Mouse (Mus musculus) MEL (cell line): ENCODE results near the gene Lamb3. TPM values are rescaled to one million over a fixed set of nuclear protein-coding genes. Genes with fewer than 3 reads are reported as not detected.
A peak's percentile ranks its signal among the peaks of the same experiment; 100 is the strongest.

Experiments used
- DNase-seq: peaks from one replicate; pipeline ENCODE4 v3.0.0; 2011; ENCODE audit warnings: low read depth, low spot score
- H3K27ac ChIP-seq: 2 replicates; pipeline ENCODE4 v1.5.1; 2012; ENCODE audit warnings: low read depth, mild to moderate bottlenecking, control low read depth, low read length, moderate library complexity; ENCODE audit not compliant: control insufficient read depth
- H3K27me3 ChIP-seq, 2 experiments: fragments of 150-350 bp in 1 of 2; sonication (generic) in 1 of 2; 2 replicates each; pipeline ENCODE4 v1.6.1; 2012; ENCODE audit warnings: low read length in 2 of 2, mild to moderate bottlenecking in 2 of 2, improper control_type of control experiment in 1 of 2, moderate library complexity in 1 of 2; ENCODE audit not compliant: insufficient read depth in 2 of 2, control insufficient read depth in 1 of 2
- H3K36me3 ChIP-seq, 2 experiments: 2 replicates each; pipeline ENCODE4 v1.6.1; 2012 to 2014; ENCODE audit warnings: low read length in 2 of 2, improper control_type of control experiment in 1 of 2, inconsistent platforms in 1 of 2, mild to moderate bottlenecking in 1 of 2; ENCODE audit not compliant: insufficient read depth in 2 of 2, control insufficient read depth in 1 of 2
- H3K4me1 ChIP-seq, 2 experiments: fragments of 150-350 bp in 1 of 2; sonication (generic) in 1 of 2; 2 replicates each; pipeline ENCODE4 v1.6.1; 2012; ENCODE audit warnings: low read length in 2 of 2, improper control_type of control experiment in 1 of 2, mild to moderate bottlenecking in 1 of 2; ENCODE audit not compliant: insufficient read depth in 2 of 2, control insufficient read depth in 1 of 2
- H3K4me3 ChIP-seq, 2 experiments: fragments of 150-350 bp in 1 of 2; sonication (generic) in 1 of 2; 2 replicates each; pipeline ENCODE4 v1.5.1; 2012; ENCODE audit warnings: low read depth in 2 of 2, low read length in 2 of 2, mild to moderate bottlenecking in 2 of 2, moderate library complexity in 2 of 2, control low read depth in 1 of 2, improper control_type of control experiment in 1 of 2; ENCODE audit not compliant: control insufficient read depth in 1 of 2, insufficient read depth in 1 of 2
- H3K79me2 ChIP-seq: 2 replicates; pipeline ENCODE4 v1.6.1; 2012; ENCODE audit warnings: mild to moderate bottlenecking, low read length, moderate library complexity; ENCODE audit not compliant: control insufficient read depth, poor library complexity, insufficient read depth
- H3K9ac ChIP-seq: 2 replicates; pipeline ENCODE4 v1.6.1; 2012; ENCODE audit warnings: low read depth, mild to moderate bottlenecking, control low read depth, low read length, moderate library complexity; ENCODE audit not compliant: control insufficient read depth, poor library complexity, severe bottlenecking
- H3K9me3 ChIP-seq: fragments of 150-350 bp; sonication (generic); replicated peaks from 2 replicates; pipeline ENCODE4 v1.6.1; 2012; ENCODE audit warnings: mild to moderate bottlenecking, low read length, improper control_type of control experiment, moderate library complexity; ENCODE audit not compliant: insufficient read depth
- CTCF ChIP-seq, 3 experiments: IDR thresholded peaks in 2 of 3; conservative IDR thresholded peaks in 1 of 3; 2 replicates each; pipeline ENCODE4 v1.5.1; 2011 to 2012; ENCODE audit warnings: low read length in 3 of 3, low read depth in 2 of 3, mild to moderate bottlenecking in 2 of 3, improper control_type of control experiment in 1 of 3, inconsistent platforms in 1 of 3, mixed read lengths in 1 of 3, moderate library complexity in 1 of 3; ENCODE audit not compliant: control insufficient read depth in 1 of 3, insufficient read depth in 1 of 3, poor library complexity in 1 of 3, severe bottlenecking in 1 of 3
- E2F4 ChIP-seq: IDR thresholded peaks from 2 replicates; pipeline ENCODE4 v1.6.1; 2011; ENCODE audit warnings: low read depth, low read length, improper control_type of control experiment, borderline replicate concordance
- MAFK ChIP-seq: IDR thresholded peaks from 2 replicates; pipeline ENCODE4 v1.6.1; 2011; ENCODE audit warnings: low read depth, mild to moderate bottlenecking, low read length, improper control_type of control experiment, borderline replicate concordance
- MAZ ChIP-seq: IDR thresholded peaks from 2 replicates; pipeline ENCODE4 v1.6.1; 2012; ENCODE audit warnings: low read depth, mild to moderate bottlenecking, inconsistent platforms, low read length, improper control_type of control experiment
- MEF2A ChIP-seq: IDR thresholded peaks from 2 replicates; pipeline ENCODE4 v1.6.1; 2014; ENCODE audit warnings: low read depth, mild to moderate bottlenecking, inconsistent platforms, low read length, improper control_type of control experiment; ENCODE audit not compliant: poor library complexity, insufficient replicate concordance, severe bottlenecking; ENCODE audit errors: extremely low read depth
- MYC ChIP-seq: IDR thresholded peaks from 2 replicates; pipeline ENCODE4 v1.6.1; 2011; ENCODE audit warnings: low read depth, mild to moderate bottlenecking, low read length, improper control_type of control experiment, moderate library complexity
- NRF1 ChIP-seq: IDR thresholded peaks from 2 replicates; pipeline ENCODE4 v1.6.1; 2014; ENCODE audit warnings: low read depth, mild to moderate bottlenecking, inconsistent platforms, low read length, improper control_type of control experiment, moderate library complexity; ENCODE audit not compliant: poor library complexity, insufficient read depth, severe bottlenecking
- POLR2A ChIP-seq, 2 experiments: IDR thresholded peaks; 2 replicates each; pipeline ENCODE4 v1.6.1; 2011 to 2012; ENCODE audit warnings: low read length in 2 of 2, mild to moderate bottlenecking in 2 of 2, control low read depth in 1 of 2, improper control_type of control experiment in 1 of 2, low read depth in 1 of 2, moderate library complexity in 1 of 2; ENCODE audit not compliant: control insufficient read depth in 1 of 2, insufficient read depth in 1 of 2, poor library complexity in 1 of 2
- POLR2AphosphoS2 ChIP-seq: IDR thresholded peaks from 2 replicates; pipeline ENCODE4 v1.6.1; 2011; ENCODE audit warnings: low read length, improper control_type of control experiment
- RAD21 ChIP-seq: IDR thresholded peaks from 2 replicates; pipeline ENCODE4 v1.6.1; 2011; ENCODE audit warnings: mild to moderate bottlenecking, low read depth, low read length, improper control_type of control experiment
- SIN3A ChIP-seq: IDR thresholded peaks from 2 replicates; pipeline ENCODE4 v1.6.1; 2012; ENCODE audit warnings: low read length, improper control_type of control experiment, inconsistent platforms
- SMC3 ChIP-seq: IDR thresholded peaks from 2 replicates; pipeline ENCODE4 v1.6.1; 2011; ENCODE audit warnings: low read depth, low read length, improper control_type of control experiment
- TBP ChIP-seq: IDR thresholded peaks from 2 replicates; pipeline ENCODE4 v1.8.0; 2011; ENCODE audit warnings: low read depth, low read length, improper control_type of control experiment
- TCF12 ChIP-seq: IDR thresholded peaks from 2 replicates; pipeline ENCODE4 v1.6.1; 2014; ENCODE audit warnings: low read depth, mild to moderate bottlenecking, inconsistent platforms, low read length, improper control_type of control experiment, moderate library complexity
- USF2 ChIP-seq, 2 experiments: IDR thresholded peaks; 2 replicates each; pipeline ENCODE4 v1.6.1; 2011 to 2012; ENCODE audit warnings: improper control_type of control experiment in 2 of 2, low read length in 2 of 2, borderline replicate concordance in 1 of 2, inconsistent platforms in 1 of 2, low read depth in 1 of 2, mild to moderate bottlenecking in 1 of 2; ENCODE audit not compliant: insufficient read depth in 1 of 2
- ZMIZ1 ChIP-seq: IDR thresholded peaks from 2 replicates; pipeline ENCODE4 v1.6.1; 2012; ENCODE audit warnings: low read depth, mild to moderate bottlenecking, inconsistent platforms, low read length, improper control_type of control experiment, moderate library complexity
- ZNF384 ChIP-seq: IDR thresholded peaks from 2 replicates; pipeline ENCODE4 v1.6.1; 2012; ENCODE audit warnings: low read depth, mild to moderate bottlenecking, inconsistent platforms, low read length, improper control_type of control experiment
- polyA plus RNA-seq, 2 experiments: library from polyadenylated mRNA; stranded (reverse) in 1 of 2; unstranded in 1 of 2; fragments of >175 nt in 1 of 2; fragments of >200 nt in 1 of 2; gene quantifications; 2 replicates each; pipeline versions ENCODE4 v1.2.1 to v1.2.4; 2012; ENCODE audit warnings: low replicate concordance in 2 of 2, low read depth in 1 of 2; ENCODE audit not compliant: insufficient read length in 2 of 2, insufficient read depth in 1 of 2, missing spikeins in 1 of 2
- total RNA-seq: library from RNA; depleted of rRNA; stranded (reverse); fragments of 300-350 nt; gene quantifications from 2 replicates; pipeline ENCODE4 v1.2.3, GENCODE M21; 2012

Lamb3 gene
- total and polyA plus RNA-seq, 3 experiments: 0.03 to 0.35 TPM; not detected in 1

DNA sequence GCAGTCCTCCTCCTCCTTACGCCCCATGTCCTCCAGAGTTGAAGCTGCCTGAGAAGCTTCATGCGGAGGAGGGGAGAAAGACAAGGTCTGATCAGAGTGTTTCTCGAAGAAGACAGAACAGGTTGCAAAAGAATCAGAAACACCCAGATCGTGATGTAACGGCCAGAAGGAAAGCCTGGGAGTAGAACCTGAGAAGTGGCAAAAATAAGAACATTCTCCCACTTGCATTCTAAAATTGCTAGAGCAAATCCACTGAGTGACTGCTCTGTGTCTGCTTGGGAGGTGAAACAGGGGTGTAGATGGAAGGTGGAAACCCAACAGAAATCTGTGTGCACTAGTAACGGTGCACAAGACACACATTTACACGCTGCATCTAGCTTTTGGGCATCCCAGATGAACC, 154.6 kb downstream of the Lamb3 start:
- Histone ChIP-seq H3K36me3 (no peaks in the 10 kb centered on the region), H3K4me3 (no peak overlapping the region), H3K4me1 (no peaks in the 10 kb centered on the region), H3K27ac (no peak overlapping the region), H3K9ac (no peak overlapping the region), H3K79me2 (no peaks in the 10 kb centered on the region), H3K9me3 (no peaks in the 10 kb centered on the region), H3K27me3 (no peaks in the 10 kb centered on the region)
- no peak for TF ChIP-seq TBP
- TF ChIP-seq RAD21: no peak
- TF ChIP-seq SMC3: no peak
- TF ChIP-seq USF2 (IDR thresholded peaks at IDR 0.05; ENCODE audit: borderline replicate concordance in 1 of 2, insufficient read depth in 1 of 2, low read depth in 1 of 2, low read length in 2 of 2): no peak
- TF ChIP-seq E2F4: no peak
- TF ChIP-seq MYC: no peak
- no peak for TF ChIP-seq MAFK
- TF ChIP-seq NRF1: no peak
- TF ChIP-seq MAZ: no peak
- TF ChIP-seq POLR2A (IDR thresholded peaks at IDR 0.05; ENCODE audit: control insufficient read depth in 1 of 2, insufficient read depth in 1 of 2, low read depth in 1 of 2, low read length in 2 of 2, poor library complexity in 1 of 2): no peak
- no peak for TF ChIP-seq ZMIZ1
- TF ChIP-seq SIN3A: no peak
- no peak for DNase-seq

- no peaks in the 10 kb centered on the region for H3K27me3 ChIP-seq
- H3K27ac ChIP-seq: no peak overlapping the region
- TF ChIP-seq TCF12 (no peak), POLR2AphosphoS2 (no peak), CTCF (IDR thresholded peaks at IDR 0.05 in 2 of 3, conservative IDR thresholded peaks at IDR 0.05 in 1 of 3; ENCODE audit: control insufficient read depth in 1 of 3, insufficient read depth in 1 of 3, low read depth in 2 of 3, low read length in 3 of 3, poor library complexity in 1 of 3, severe bottlenecking in 1 of 3) (peak in 1 of 3 experiments; percentile 13; a peak in 1 of 6 replicates)
- H3K9me3 ChIP-seq: no peaks in the 10 kb centered on the region
- H3K79me2 ChIP-seq: no peaks in the 10 kb centered on the region
- no peak for DNase-seq
- H3K9ac ChIP-seq: no peak overlapping the region
- H3K36me3 ChIP-seq: no peaks in the 10 kb centered on the region
- H3K4me1 ChIP-seq: no peaks in the 10 kb centered on the region
- no peak overlapping the region for H3K4me3 ChIP-seq
Observed at GRCm38 (mm10) chr1:193363801-193364231, 156.3 kb downstream of the Lamb3 start.

DNA sequence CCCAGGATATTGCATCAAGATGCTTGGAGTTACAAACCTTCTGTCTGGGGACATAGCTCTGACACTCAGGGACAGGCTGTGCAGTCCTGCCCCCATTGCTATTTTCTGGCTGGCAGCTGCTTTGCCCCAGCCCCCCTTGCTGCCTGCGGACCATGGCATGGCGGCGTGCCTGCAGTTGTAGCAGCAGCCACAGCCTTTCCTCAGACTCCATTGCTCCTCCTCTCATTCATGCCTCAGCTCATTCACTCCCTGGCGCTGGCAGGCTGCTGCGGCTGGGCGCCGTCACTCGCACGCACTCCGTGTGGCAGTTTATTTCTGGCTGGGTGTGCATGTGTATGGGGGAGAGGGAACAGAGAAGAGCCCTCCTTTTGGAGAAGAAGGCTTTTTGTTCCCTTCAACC, 160.6 kb downstream of the Lamb3 start:
- Histone ChIP-seq H3K9ac (no peak overlapping the region), H3K27me3 (no peaks in the 10 kb centered on the region), H3K4me1 (no peaks in the 10 kb centered on the region), H3K79me2 (no peaks in the 10 kb centered on the region), H3K36me3 (no peaks in the 10 kb centered on the region), H3K4me3 (no peak overlapping the region), H3K27ac (no peak overlapping the region), H3K9me3 (no peaks in the 10 kb centered on the region)
- TF ChIP-seq ZNF384 (no peak), MEF2A (no peak)
- no peak for DNase-seq
